ENCODE assay signal across 25 mouse cellular contexts in the genomic region with DNA sequence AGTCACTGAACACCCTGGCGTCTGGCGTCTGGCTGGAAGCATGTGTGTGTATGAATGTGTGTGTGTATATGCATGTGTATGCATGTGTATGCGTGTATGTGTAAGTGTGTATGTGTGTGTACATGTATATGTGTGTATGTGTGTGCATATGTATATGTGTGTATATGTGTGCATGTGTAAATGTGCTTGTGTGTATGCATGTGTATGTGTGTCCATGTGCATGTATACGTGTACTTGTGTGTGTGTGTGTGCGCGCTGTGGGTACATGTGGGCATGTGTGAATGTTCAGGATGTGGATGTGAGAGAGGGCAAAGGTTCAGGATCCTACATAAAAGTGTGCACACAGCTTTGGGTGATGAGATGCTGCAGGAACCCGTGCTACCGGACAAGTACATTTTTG. TPM values are rescaled to one million over a fixed set of nuclear protein-coding genes. Genes with fewer than 3 reads are reported as not detected.
DNase-seq lines count a peak whose midpoint lies in the region; ATAC-seq and TF ChIP-seq lines count a peak whose summit lies in the region.
"Had no signal": no experiment of that assay in that cellular context is flagged by ENCODE, and none has a peak within 500 bp of the region (broad histone marks: within the 10 kb centered on the region; RNA-seq: fewer than 3 reads in every experiment).

No protein-coding gene starts in this region.

- TF ChIP-seq RAD21 in MEL (IDR thresholded peaks at IDR 0.05; ENCODE audit: low read depth, low read length), result no peak

- 93% methylated on average over 8 of the region's 8 CpGs for WGBS in forebrain, embryonic 11.5 days

- no peak overlapping the region for H3K9ac ChIP-seq in MEL (ENCODE audit: control insufficient read depth, low read depth, low read length, poor library complexity, severe bottlenecking)
- no peak overlapping the region for H3K9ac ChIP-seq in forebrain, embryonic 11.5 days (ENCODE audit: low read length)

- H3K27ac ChIP-seq in MEL (ENCODE audit: control insufficient read depth, low read depth, low read length), result no peak overlapping the region
- no peak overlapping the region for H3K27ac ChIP-seq in forebrain, embryonic 11.5 days (ENCODE audit: low read depth, low read length)

- no peaks in the 10 kb centered on the region for H3K9me3 ChIP-seq in megakaryocyte, embryonic 14.5 days
- no peaks in the 10 kb centered on the region for H3K9me3 ChIP-seq in MEL (replicated peaks; ENCODE audit: insufficient read depth, low read length)
- no peaks in the 10 kb centered on the region for H3K9me3 ChIP-seq in forebrain, embryonic 11.5 days (ENCODE audit: control insufficient read depth, low read length)
- H3K9me3 ChIP-seq: G1E had no signal

- no peak for DNase-seq in MEL (ENCODE audit: low read depth, low spot score)
- no peak for DNase-seq in forebrain, embryonic 11.5 days (ENCODE audit: low spot score)
- DNase-seq: adrenal gland, adult 2 months; adrenal gland, adult 8-10 months; adrenal gland, postnatal 10 days; adrenal gland, postnatal 14 days; adrenal gland, postnatal 25 days; adrenal gland, postnatal 36 days; B cell, adult 2 months; cerebellum, adult 11 months; cerebellum, adult 11-12 months; cerebellum, adult 18-20 months; cerebellum, adult 2 months had no signal

- TF ChIP-seq POLR2A in MEL (IDR thresholded peaks at IDR 0.05; ENCODE audit: control insufficient read depth in 1 of 2, insufficient read depth in 1 of 2, low read depth in 1 of 2, low read length in 2 of 2, poor library complexity in 1 of 2), result no peak

- TF ChIP-seq CTCF in MEL (IDR thresholded peaks at IDR 0.05 in 2 of 3, conservative IDR thresholded peaks at IDR 0.05 in 1 of 3; ENCODE audit: control insufficient read depth in 1 of 3, insufficient read depth in 1 of 3, low read depth in 2 of 3, low read length in 3 of 3, poor library complexity in 1 of 3, severe bottlenecking in 1 of 3), result no peak

- no peaks in the 10 kb centered on the region for H3K36me3 ChIP-seq in megakaryocyte, embryonic 14.5 days (replicated peaks; ENCODE audit: low read length)
- peaks cover 0 to 2% of the 10 kb centered on the region in 2 experiments; a peak in 1 of 4 replicates for H3K36me3 ChIP-seq in MEL (ENCODE audit: control insufficient read depth in 1 of 2, insufficient read depth in 2 of 2, low read length in 2 of 2)
- no peaks in the 10 kb centered on the region for H3K36me3 ChIP-seq in forebrain, embryonic 11.5 days (ENCODE audit: control insufficient read depth, insufficient read depth, low read length)
- H3K36me3 ChIP-seq: G1E had no signal

- TF ChIP-seq EP300 in MEL (IDR thresholded peaks at IDR 0.05; ENCODE audit: low read depth in 1 of 2, low read length in 2 of 2), result no peak

- H3K27me3 ChIP-seq in megakaryocyte, embryonic 14.5 days (replicated peaks), result peaks cover 29% of the 10 kb centered on the region
- no peaks in the 10 kb centered on the region for H3K27me3 ChIP-seq in MEL (ENCODE audit: control insufficient read depth in 1 of 2, insufficient read depth in 2 of 2, low read length in 2 of 2)
- no peaks in the 10 kb centered on the region for H3K27me3 ChIP-seq in forebrain, embryonic 11.5 days (ENCODE audit: control insufficient read depth, insufficient read depth, low read length)

- no peaks in the 10 kb centered on the region for H3K79me2 ChIP-seq in MEL (ENCODE audit: control insufficient read depth, insufficient read depth, low read length, poor library complexity)

- no peak for ATAC-seq in megakaryocyte, adult 5-6 weeks (ENCODE audit: poor library complexity, severe bottlenecking)
- no peak for ATAC-seq in forebrain, embryonic 11.5 days (replicated peaks; ENCODE audit: low FRiP score)
- ATAC-seq: activated CD4-positive, CD25-positive, alpha-beta regulatory T cell, adult 4 months; CD4-positive, CD25-positive, alpha-beta regulatory T cell, adult 4 months; Patski had no signal

- H3K4me2 ChIP-seq in forebrain, embryonic 11.5 days (ENCODE audit: low read depth, low read length, severe bottlenecking), result no peak overlapping the region

- H3K4me1 ChIP-seq in megakaryocyte, embryonic 14.5 days, result peaks cover 54% of the 10 kb centered on the region
- H3K4me1 ChIP-seq in MEL (ENCODE audit: control insufficient read depth in 1 of 2, insufficient read depth in 2 of 2, low read length in 2 of 2), result peaks cover 3 to 9% of the 10 kb centered on the region in 2 experiments; a peak in 3 of 4 replicates
- no peaks in the 10 kb centered on the region for H3K4me1 ChIP-seq in forebrain, embryonic 11.5 days (replicated peaks; ENCODE audit: control insufficient read depth, insufficient read depth, low read length)

- H3K4me3 ChIP-seq in megakaryocyte, embryonic 14.5 days (replicated peaks), result peak overlapping the region; percentile 34
- no peak overlapping the region for H3K4me3 ChIP-seq in MEL (ENCODE audit: control insufficient read depth in 1 of 2, insufficient read depth in 1 of 2, low read depth in 2 of 2, low read length in 2 of 2)
- H3K4me3 ChIP-seq in forebrain, embryonic 11.5 days (ENCODE audit: low read depth, low read length), result no peak overlapping the region

TF ChIP-seq in MEL, 35 proteins besides CTCF, POLR2A, EP300 and RAD21:
- no peak for TF ChIP-seq KAT2A (conservative IDR thresholded peaks at IDR 0.05; ENCODE audit: low read depth, low read length)
- TF ChIP-seq TCF12 (IDR thresholded peaks at IDR 0.05; ENCODE audit: low read depth, low read length), result no peak
- TF ChIP-seq GATA1 (IDR thresholded peaks at IDR 0.05; ENCODE audit: low read depth, low read length), result no peak
- TF ChIP-seq POLR2AphosphoS5 (IDR thresholded peaks at IDR 0.05; ENCODE audit: borderline replicate concordance, low read depth, low read length), result peak; percentile 96; the same call in 1 of the 2 replicates
- no peak for TF ChIP-seq MEF2A (IDR thresholded peaks at IDR 0.05; ENCODE audit: extremely low read depth, insufficient replicate concordance, low read depth, low read length, poor library complexity, severe bottlenecking)
- TF ChIP-seq CHD2 (IDR thresholded peaks at IDR 0.05; ENCODE audit: low read length), result no peak
- peak; percentile 60 for TF ChIP-seq POLR2AphosphoS2 (IDR thresholded peaks at IDR 0.05; ENCODE audit: low read length)

RNA-seq across cellular contexts. Expression of a gene that starts 0.7 kb away (rescaled TPM):
- polyA plus RNA-seq in megakaryocyte, embryonic 14.5 days (2012; ENCODE audit: insufficient read depth, low replicate concordance), result not detected in 2 replicates
- total RNA-seq in megakaryocyte, adult 5-6 weeks (2015), result 0.46 TPM in 1 of 2 replicates, not detected in the other
- 0.88 TPM in 1 of 2 replicates, not detected in the other for total RNA-seq in megakaryocyte, adult 5-6 weeks (2017)
- total RNA-seq in MEL (2012; rRNA removed), result 19.8 and 22.0 TPM in 2 replicates
- 10 to 100 TPM in 1 of 2 experiments, not detected in 1; 22.3 TPM for polyA plus RNA-seq in MEL (2012; ENCODE audit: insufficient read depth in 1 of 2, insufficient read length in 2 of 2, low read depth in 1 of 2, low replicate concordance in 2 of 2, missing spikeins in 1 of 2)
- not detected in 2 replicates for polyA plus RNA-seq in forebrain, embryonic 11.5 days (2014; fragmentation: Nextera tagmentation; extraction: Ambion mirVana)
- total RNA-seq: adrenal gland, adult 2 months; adrenal gland, postnatal 14 days; adrenal gland, postnatal 25 days; adrenal gland, postnatal 36 days; ES-E14 had no signal
- polyA plus RNA-seq: activated CD4-positive, CD25-positive, alpha-beta regulatory T cell, adult 4 months; brain, embryonic 14.5 days; C2C12; CD4-positive, CD25-positive, alpha-beta regulatory T cell, adult 4 months; cerebellum, adult 2 months; G1E had no signal

RNA-seq across cellular contexts. Expression of a gene that starts 17.0 kb away (rescaled TPM):
- polyA plus RNA-seq in megakaryocyte, embryonic 14.5 days (2012; ENCODE audit: insufficient read depth, low replicate concordance), result not detected in 2 replicates
- not detected in 2 replicates for total RNA-seq in megakaryocyte, adult 5-6 weeks (2015)
- total RNA-seq in megakaryocyte, adult 5-6 weeks (2017), result not detected in 2 replicates
- not detected in 2 replicates for total RNA-seq in MEL (2012; rRNA removed)
- polyA plus RNA-seq in MEL (2012; ENCODE audit: insufficient read depth in 1 of 2, insufficient read length in 2 of 2, low read depth in 1 of 2, low replicate concordance in 2 of 2, missing spikeins in 1 of 2), result under 1 TPM in 1 of 2 experiments, not detected in 1; 0.14 TPM
- polyA plus RNA-seq in forebrain, embryonic 11.5 days (2014; fragmentation: Nextera tagmentation; extraction: Ambion mirVana), result not detected in 2 replicates
- total RNA-seq: adrenal gland, adult 2 months; adrenal gland, adult 8-10 months; adrenal gland, postnatal 10 days; adrenal gland, postnatal 14 days; adrenal gland, postnatal 25 days; adrenal gland, postnatal 36 days; CH12.LX; ES-E14 had no signal
- polyA plus RNA-seq: activated CD4-positive, CD25-positive, alpha-beta regulatory T cell, adult 4 months; adrenal gland, adult 2 months; brain, embryonic 14.5 days; C2C12; CD4-positive, CD25-positive, alpha-beta regulatory T cell, adult 4 months; cerebellum, adult 2 months; G1E had no signal

RNA-seq across cellular contexts. Expression of a gene that starts 38.1 kb away (rescaled TPM):
- 0.08 TPM in 1 of 2 replicates, not detected in the other for polyA plus RNA-seq in megakaryocyte, embryonic 14.5 days (2012; ENCODE audit: insufficient read depth, low replicate concordance)
- not detected in 2 replicates for total RNA-seq in megakaryocyte, adult 5-6 weeks (2015)
- total RNA-seq in megakaryocyte, adult 5-6 weeks (2017), result not detected in 2 replicates
- 44.7 and 45.7 TPM in 2 replicates for total RNA-seq in MEL (2012; rRNA removed)
- 10 to 100 TPM in 1 of 2 experiments, not detected in 1; 34.5 TPM for polyA plus RNA-seq in MEL (2012; ENCODE audit: insufficient read depth in 1 of 2, insufficient read length in 2 of 2, low read depth in 1 of 2, low replicate concordance in 2 of 2, missing spikeins in 1 of 2)
- not detected in 2 replicates for polyA plus RNA-seq in forebrain, embryonic 11.5 days (2014; fragmentation: Nextera tagmentation; extraction: Ambion mirVana)
- total RNA-seq: adrenal gland, adult 18-20 months; adrenal gland, adult 2 months; adrenal gland, adult 8-10 months; adrenal gland, postnatal 10 days; adrenal gland, postnatal 14 days; adrenal gland, postnatal 25 days; adrenal gland, postnatal 36 days; adrenal gland, postnatal 4 days had no signal
- polyA plus RNA-seq: activated CD4-positive, CD25-positive, alpha-beta regulatory T cell, adult 4 months; adrenal gland, adult 2 months; brain, embryonic 14.5 days; CD4-positive, CD25-positive, alpha-beta regulatory T cell, adult 4 months; cerebellum, adult 2 months; Patski had no signal

RNA-seq across cellular contexts. Expression of a gene that starts 41.1 kb away (rescaled TPM):
- 28.5 and 38.2 TPM in 2 replicates for polyA plus RNA-seq in megakaryocyte, embryonic 14.5 days (2012; ENCODE audit: insufficient read depth, low replicate concordance)
- total RNA-seq in megakaryocyte, adult 5-6 weeks (2015), result 52.3 and 53.9 TPM in 2 replicates
- total RNA-seq in megakaryocyte, adult 5-6 weeks (2017), result 14.8 and 17.3 TPM in 2 replicates
- total RNA-seq in MEL (2012; rRNA removed), result 0.39 and 0.58 TPM in 2 replicates
- under 1 TPM in 1 of 2 experiments, not detected in 1; 0.33 TPM for polyA plus RNA-seq in MEL (2012; ENCODE audit: insufficient read depth in 1 of 2, insufficient read length in 2 of 2, low read depth in 1 of 2, low replicate concordance in 2 of 2, missing spikeins in 1 of 2)
- not detected in 2 replicates for polyA plus RNA-seq in forebrain, embryonic 11.5 days (2014; fragmentation: Nextera tagmentation; extraction: Ambion mirVana)
- total RNA-seq: adrenal gland, postnatal 25 days; G1E had no signal
- polyA plus RNA-seq: C2C12, G1E, Patski had no signal
